Mouse (Mus musculus) liver, postnatal 0 days (tissue): ENCODE measurements at regions not wholly inside any gene's neighbourhood (a gene's known extent, or its start where the extent isn't known, plus 50 kb on each side); places are given as distances from the start of the nearest gene placed in this dataset.

ENCODE experiments used
- ATAC-seq: fragments of 200-750 bp; cut with Nextera tagmentation; 2 replicates; pipeline ENCODE4 v1.8.0; 2017; ENCODE audit warnings: mild to moderate bottlenecking, moderate library complexity
- DNase-seq: peaks from one replicate; pipeline ENCODE4 v3.0.0-alpha.2; 2016
- H3K27ac ChIP-seq: fragments of 300-500 bp; sonication (generic); 2 replicates; pipeline ENCODE4 v1.5.1; 2014; ENCODE audit warnings: antibody characterized with exemption, moderate library complexity, mild to moderate bottlenecking, low read depth
- H3K27me3 ChIP-seq: fragments of 300-500 bp; sonication (generic); 2 replicates; pipeline ENCODE4 v1.6.1; 2014; ENCODE audit warnings: low read length, control low read depth, mixed read lengths; ENCODE audit not compliant: insufficient read depth
- H3K36me3 ChIP-seq: fragments of 300-500 bp; sonication (generic); replicated peaks from 2 replicates; pipeline ENCODE4 v1.6.1; 2014; ENCODE audit warnings: mild to moderate bottlenecking, control low read depth, low read length, moderate library complexity, mixed read lengths; ENCODE audit not compliant: insufficient read depth
- H3K4me1 ChIP-seq: fragments of 300-500 bp; sonication (generic); 2 replicates; pipeline ENCODE4 v1.6.1; 2014; ENCODE audit warnings: antibody characterized with exemption, mild to moderate bottlenecking, control low read depth; ENCODE audit not compliant: insufficient read depth
- H3K4me2 ChIP-seq: fragments of 300-500 bp; sonication (generic); 2 replicates; pipeline ENCODE4 v1.6.1; 2014; ENCODE audit warnings: low read depth, mild to moderate bottlenecking, low read length, moderate library complexity, mixed read lengths
- H3K4me3 ChIP-seq: fragments of 300-500 bp; sonication (generic); 2 replicates; pipeline ENCODE4 v1.5.1; 2014; ENCODE audit warnings: low read depth, low read length
- H3K9ac ChIP-seq: fragments of 300-500 bp; sonication (generic); replicated peaks from 2 replicates; pipeline ENCODE4 v1.6.1; 2014; ENCODE audit warnings: mild to moderate bottlenecking, moderate library complexity
- H3K9me3 ChIP-seq: fragments of 300-500 bp; sonication (generic); 2 replicates; pipeline ENCODE4 v1.6.1; 2016; ENCODE audit warnings: mild to moderate bottlenecking, control low read depth, low read length, mixed read lengths
- CTCF ChIP-seq: sonication (generic); IDR thresholded peaks from 2 replicates; pipeline ENCODE4 v1.5.1; 2016; ENCODE audit warnings: antibody characterized with exemption, low read depth
- EP300 ChIP-seq: IDR thresholded peaks from 2 replicates; pipeline ENCODE4 v1.6.1; 2016; ENCODE audit warnings: antibody characterized with exemption, low read depth, mild to moderate bottlenecking
- WGBS: fragments of 180-500 bp; shearing (Covaris S2); extraction: QIAGEN DNeasy Blood & Tissue Kit; methylation state at CpG from one replicate; pipeline ENCODE4 v1.1.7; 2014; ENCODE audit not compliant: insufficient replicate concordance; 5-methylcytosine and 5-hydroxymethylcytosine counted together

GRCm38 (mm10) chr11:117425927-117426326, 58.2 kb upstream of the Gm11733 start:
- Histone ChIP-seq H3K4me2 (no peak overlapping the region), H3K27ac (no peak overlapping the region), H3K36me3 (no peaks in the 10 kb centered on the region), H3K4me1 (no peaks in the 10 kb centered on the region), H3K27me3 (peaks cover 7% of the 10 kb centered on the region), H3K9ac (no peak overlapping the region), H3K9me3 (no peaks in the 10 kb centered on the region), H3K4me3 (no peak overlapping the region)
- 33% methylated on average over 12 of the region's 12 CpGs for WGBS
- ATAC-seq (no peak), DNase-seq (peak; percentile 30)
- TF ChIP-seq EP300 (no peak), CTCF (no peak)

DNA sequence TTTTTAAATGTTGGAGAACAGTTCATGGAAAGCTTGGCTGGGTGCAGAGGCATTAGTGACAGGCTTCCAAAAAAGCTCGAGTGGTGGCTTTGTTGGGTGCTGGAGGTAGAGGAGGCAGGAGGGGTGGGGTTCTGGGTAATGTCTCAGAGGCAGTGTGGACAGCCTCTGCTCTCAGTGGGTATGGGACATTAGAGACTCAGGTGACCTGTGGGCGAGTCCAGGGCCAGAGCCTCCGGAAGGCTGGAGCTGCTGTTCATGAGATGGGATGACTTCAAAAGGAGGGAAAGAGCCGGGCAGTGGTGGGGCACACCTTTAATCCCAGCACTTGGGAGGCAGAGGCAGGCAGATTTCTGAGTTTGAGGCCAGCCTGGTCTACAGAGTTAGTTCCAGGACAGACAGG, 57.5 kb upstream of the Gm11733 start:
- Histone ChIP-seq H3K27me3 (peaks cover 7% of the 10 kb centered on the region), H3K4me3 (no peak overlapping the region), H3K4me1 (no peaks in the 10 kb centered on the region), H3K36me3 (no peaks in the 10 kb centered on the region), H3K27ac (no peak overlapping the region), H3K4me2 (no peak overlapping the region), H3K9me3 (no peaks in the 10 kb centered on the region), H3K9ac (no peak overlapping the region)
- WGBS, result 64% methylated on average over 4 of the region's 4 CpGs
- ATAC-seq, result no peak
- no peak for TF ChIP-seq CTCF
- no peak for TF ChIP-seq EP300
- no peak for DNase-seq

DNA sequence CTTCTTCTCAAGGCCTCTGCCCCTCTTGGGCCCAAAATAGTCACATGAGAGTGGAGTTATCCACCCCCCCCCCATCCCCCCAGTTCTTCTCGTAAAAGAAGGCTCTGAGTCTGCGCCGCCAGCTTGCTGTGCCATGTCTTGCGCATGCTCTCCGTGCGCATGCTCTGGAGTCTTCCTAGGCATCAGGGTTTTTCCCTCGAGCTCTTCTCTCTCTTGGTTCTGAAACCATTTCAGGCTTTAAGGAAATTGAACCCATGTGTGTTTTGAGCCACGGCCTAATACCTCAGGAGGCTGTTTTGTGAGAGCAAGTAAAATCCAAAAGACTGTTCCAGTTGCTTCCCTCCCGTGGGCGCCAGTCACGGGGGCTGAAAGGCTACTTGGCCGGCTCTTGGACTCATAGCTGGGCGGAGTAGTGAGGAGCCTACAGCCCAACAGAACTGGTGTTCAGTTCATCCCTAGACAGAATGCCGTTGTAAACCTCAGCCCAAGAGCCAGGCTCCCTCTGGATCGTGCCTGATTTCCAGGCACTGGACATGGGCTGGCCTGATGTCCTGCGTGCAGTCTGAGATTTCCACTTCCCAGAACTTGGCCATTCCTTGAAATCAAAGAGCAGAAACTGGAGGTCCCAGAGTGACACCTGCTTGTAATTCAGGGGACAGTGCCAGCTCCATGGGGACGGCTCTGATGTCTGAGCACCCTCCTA, 56.2 kb upstream of the Gm11733 start:
- Histone ChIP-seq H3K4me3 (no peak overlapping the region), H3K4me1 (no peaks in the 10 kb centered on the region), H3K27me3 (peaks cover 5% of the 10 kb centered on the region), H3K9me3 (peaks cover 1% of the 10 kb centered on the region; the same call in 1 of the 2 replicates), H3K9ac (no peak overlapping the region), H3K27ac (no peak overlapping the region), H3K36me3 (no peaks in the 10 kb centered on the region), H3K4me2 (no peak overlapping the region)
- 80% methylated on average over 17 of the region's 17 CpGs for WGBS
- no peak for ATAC-seq
- no peak for TF ChIP-seq CTCF
- TF ChIP-seq EP300, result no peak
- no peak for DNase-seq

- H3K4me3 ChIP-seq, result no peak overlapping the region
- peaks cover 4% of the 10 kb centered on the region; the same call in 1 of the 2 replicates for H3K9me3 ChIP-seq
- DNase-seq (no peak), ATAC-seq (no peak)
- WGBS, result 75% methylated on average over 10 of the region's 10 CpGs
- H3K27ac ChIP-seq, result no peak overlapping the region
- H3K4me1 ChIP-seq, result no peaks in the 10 kb centered on the region
- no peaks in the 10 kb centered on the region for H3K36me3 ChIP-seq
- TF ChIP-seq CTCF, result no peak
- TF ChIP-seq EP300, result no peak
- H3K9ac ChIP-seq, result no peak overlapping the region
- peaks cover 5% of the 10 kb centered on the region for H3K27me3 ChIP-seq
- H3K4me2 ChIP-seq, result no peak overlapping the region
Observed at GRCm38 (mm10) chr11:117429326-117429752, 54.8 kb upstream of the Gm11733 start.

GRCm38 (mm10) chr11:117429894-117430293, 54.3 kb upstream of the Gm11733 start:
- no peak overlapping the region for H3K9ac ChIP-seq
- no peak overlapping the region for H3K4me2 ChIP-seq
- H3K4me3 ChIP-seq, result no peak overlapping the region
- ATAC-seq (no peak), DNase-seq (no peak)
- H3K9me3 ChIP-seq, result peaks cover 4% of the 10 kb centered on the region; the same call in 1 of the 2 replicates
- H3K36me3 ChIP-seq, result no peaks in the 10 kb centered on the region
- H3K27ac ChIP-seq, result no peak overlapping the region
- no peaks in the 10 kb centered on the region for H3K4me1 ChIP-seq
- TF ChIP-seq CTCF, result no peak
- TF ChIP-seq EP300, result no peak
- peaks cover 5% of the 10 kb centered on the region for H3K27me3 ChIP-seq
- whole genome bisulfite sequencing, result 57% methylated on average over 8 of the region's 8 CpGs

DNA sequence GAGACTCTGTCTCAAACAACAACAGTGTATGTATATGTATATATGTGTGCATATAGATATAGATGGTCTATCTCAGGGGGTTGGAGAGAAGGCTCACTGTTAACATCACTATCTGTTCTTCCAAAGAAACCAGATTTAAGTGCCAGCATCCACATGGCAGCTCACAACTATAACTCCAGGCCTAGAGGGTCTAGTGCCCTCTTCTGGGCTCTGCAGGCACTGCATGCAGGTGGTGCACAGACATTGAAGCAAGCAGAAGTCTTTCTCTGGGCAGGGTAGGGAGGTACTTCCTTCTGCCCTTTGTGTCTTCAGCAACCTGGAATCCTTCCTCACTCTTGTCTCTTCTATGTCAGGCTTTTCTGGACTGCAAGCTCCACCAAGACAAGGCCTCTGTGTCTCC, 50.1 kb upstream of the Gm11733 start:
- H3K27me3 ChIP-seq, result peaks cover 22% of the 10 kb centered on the region; the same call in 1 of the 2 replicates

More for the DNA sequence above, 50.1 kb upstream of the Gm11733 start:
- no peak overlapping the region for H3K4me2 ChIP-seq
- H3K36me3 ChIP-seq, result no peaks in the 10 kb centered on the region
- no peak overlapping the region for H3K4me3 ChIP-seq
- peak; percentile 59 for TF ChIP-seq CTCF
- no peak for TF ChIP-seq EP300
- DNase-seq (no peak), ATAC-seq (no peak)
- no peaks in the 10 kb centered on the region for H3K4me1 ChIP-seq
- no peak overlapping the region for H3K9ac ChIP-seq
- H3K9me3 ChIP-seq, result peaks cover 4% of the 10 kb centered on the region; the same call in 1 of the 2 replicates
- H3K27ac ChIP-seq, result no peak overlapping the region
